Mouse (Mus musculus): ENCODE results near the gene Yipf4.
A peak's percentile ranks its signal among the peaks of the same experiment; 100 is the strongest.
"Not testable (repeated sequence)": the region's sequence is repeated elsewhere in the genome, so short reads cannot be mapped to it uniquely, and the experiment has no call there.

Yipf4 gene

DNA sequence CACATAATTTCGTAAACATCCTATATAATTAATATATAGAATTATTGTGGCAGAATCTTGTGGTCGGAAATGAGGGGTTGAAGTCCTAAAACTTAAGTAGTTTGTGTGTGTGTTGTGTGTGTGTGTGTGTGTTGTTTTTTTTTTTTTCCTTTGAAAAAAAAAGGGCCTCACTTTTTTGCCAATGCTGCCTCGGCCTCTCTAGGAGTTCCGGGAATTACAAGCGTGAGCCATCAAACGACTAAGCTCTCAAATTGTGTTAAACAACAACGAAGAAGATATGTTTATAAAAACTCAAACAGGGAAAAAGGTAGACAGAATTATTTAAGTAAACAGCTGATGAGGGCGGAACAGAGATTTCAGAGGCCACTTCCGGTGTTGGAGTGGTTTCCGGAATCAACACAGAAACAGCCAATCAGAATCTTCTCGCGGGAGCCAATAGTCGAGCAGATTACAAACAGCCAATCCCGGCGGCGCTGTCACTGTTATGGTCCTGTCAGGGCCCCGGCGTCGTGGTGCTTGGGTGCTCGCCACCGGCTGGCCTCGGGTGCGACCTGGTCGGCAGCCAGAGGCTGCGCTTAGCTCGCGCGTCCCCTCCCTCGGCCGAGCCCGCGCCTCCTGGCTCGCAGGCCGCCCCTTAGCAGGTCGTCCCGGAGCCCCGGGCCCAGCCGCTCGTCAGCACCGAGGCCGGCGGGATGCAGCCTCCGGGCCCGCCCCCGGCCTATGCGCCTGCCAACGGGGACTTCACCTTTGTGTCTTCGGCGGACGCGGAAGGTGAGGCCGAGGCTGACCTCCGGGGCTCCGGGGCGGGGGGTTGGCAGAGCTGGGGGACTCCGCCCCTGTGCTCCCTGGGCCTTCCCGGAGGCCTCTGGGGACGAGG is at the start of gene Yipf4:
Gene Yipf4, plus strand, starts transcription at position 470 of the 877 bp plus-strand sequence.
- peak; percentile 91 to 99 for DNase-seq (ENCODE audit: low spot score in 2 of 2)

DNA sequence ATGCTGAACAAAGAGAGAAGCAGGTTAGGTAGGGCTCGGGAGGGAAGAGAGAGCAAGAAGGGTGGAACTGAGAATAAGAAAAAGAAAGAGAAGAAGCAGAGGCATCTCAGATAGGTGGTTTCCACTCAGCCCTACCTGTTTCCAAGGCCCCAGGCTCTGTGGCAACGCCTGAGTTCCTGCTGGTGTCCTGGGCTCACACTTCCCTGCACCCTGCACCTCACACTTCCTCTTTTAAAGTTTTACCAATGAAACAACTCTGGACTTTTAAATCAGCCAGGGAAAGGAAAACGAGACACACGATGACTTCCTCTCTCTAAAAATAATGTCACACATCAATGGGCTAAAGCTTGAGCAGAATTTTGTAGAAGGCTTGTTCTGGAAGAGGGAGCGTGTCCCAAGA is 48.8 kb upstream of the Yipf4 start:
- DNase-seq (ENCODE audit: low spot score in 2 of 2), result no peak

DNA sequence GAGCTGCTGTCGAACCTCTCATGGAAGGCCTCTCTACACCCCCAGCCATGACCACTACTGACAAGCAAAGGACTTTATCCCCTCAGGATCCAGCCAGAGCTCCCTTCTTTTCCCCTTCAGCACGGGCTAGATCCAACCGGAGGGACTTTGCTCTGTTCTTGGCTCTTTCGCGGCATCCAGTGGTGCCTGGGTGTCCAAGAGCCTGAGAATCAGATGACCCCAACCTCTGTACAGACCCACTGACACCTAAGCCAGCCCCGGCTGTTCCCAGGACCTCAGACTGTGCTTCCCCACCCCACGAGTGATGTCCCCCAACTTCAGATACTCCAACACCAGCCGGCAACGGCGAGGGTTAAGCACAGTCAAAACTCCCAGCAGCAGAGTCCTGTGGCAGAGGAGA is 39.5 kb upstream of the Yipf4 start:
- DNase-seq (ENCODE audit: low spot score in 2 of 2), result no peak

DNA sequence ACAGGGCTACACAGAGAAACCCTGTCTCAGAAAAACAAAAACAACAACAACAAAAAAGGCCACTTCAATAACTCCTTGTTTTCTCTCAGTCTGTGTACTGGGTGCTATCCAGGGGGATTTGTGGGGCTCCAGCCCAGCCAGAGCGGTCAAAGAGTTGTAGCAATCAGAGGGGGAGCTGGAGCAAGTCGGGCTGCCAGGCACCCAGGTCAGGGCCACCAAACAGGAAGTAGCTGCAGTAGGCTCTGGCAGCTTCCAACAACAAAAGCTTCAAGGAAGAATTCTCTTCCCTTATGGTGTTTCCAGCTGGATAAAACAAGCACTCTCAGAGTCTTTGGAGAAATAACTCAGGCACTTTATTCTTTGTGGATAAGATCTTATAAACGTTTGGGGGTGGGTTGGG is 35.4 kb upstream of the Yipf4 start:
- DNase-seq (ENCODE audit: low spot score in 2 of 2), result no peak

DNA sequence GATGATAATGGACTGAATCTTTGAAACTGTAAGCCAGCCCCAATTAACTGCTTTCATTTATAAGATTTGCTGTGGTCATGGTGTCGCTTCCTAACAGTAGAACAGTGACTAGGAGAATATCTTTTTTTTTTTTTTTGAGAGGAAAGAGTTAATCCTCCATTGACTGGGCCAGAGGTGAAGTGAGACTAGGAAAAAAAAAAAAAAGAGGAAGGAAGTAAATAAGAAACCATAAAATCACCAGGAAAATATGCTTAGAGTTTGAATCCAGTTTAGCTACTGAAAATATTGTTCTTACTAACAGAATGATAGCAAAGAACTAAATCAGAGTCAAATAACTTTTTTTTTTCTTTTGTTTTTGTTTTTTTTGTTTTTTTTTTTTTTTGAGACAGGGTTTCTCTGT is 34.6 kb upstream of the Yipf4 start:
- DNase-seq (ENCODE audit: low spot score in 2 of 2), result no peak

DNA sequence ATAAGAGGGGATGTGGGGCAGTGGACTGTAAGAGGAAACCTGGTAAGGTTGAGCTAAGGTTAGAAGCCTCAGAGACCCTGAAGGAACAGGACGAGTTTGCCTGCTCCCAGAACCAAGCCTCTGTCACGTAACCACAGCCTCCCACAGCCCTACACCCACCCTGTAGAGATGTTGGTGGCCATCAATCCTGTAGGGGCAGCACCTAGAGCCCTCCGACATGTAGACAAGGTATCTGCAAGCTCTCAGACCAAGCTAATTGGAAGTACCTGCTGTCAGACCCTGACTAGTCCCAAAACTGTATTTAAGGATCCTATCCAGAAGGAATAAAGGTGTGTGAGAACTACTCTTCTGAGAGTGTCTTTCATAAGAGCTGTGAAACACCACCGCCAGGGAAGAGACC is 33.9 kb upstream of the Yipf4 start:
- DNase-seq (ENCODE audit: low spot score in 2 of 2), result no peak

DNA sequence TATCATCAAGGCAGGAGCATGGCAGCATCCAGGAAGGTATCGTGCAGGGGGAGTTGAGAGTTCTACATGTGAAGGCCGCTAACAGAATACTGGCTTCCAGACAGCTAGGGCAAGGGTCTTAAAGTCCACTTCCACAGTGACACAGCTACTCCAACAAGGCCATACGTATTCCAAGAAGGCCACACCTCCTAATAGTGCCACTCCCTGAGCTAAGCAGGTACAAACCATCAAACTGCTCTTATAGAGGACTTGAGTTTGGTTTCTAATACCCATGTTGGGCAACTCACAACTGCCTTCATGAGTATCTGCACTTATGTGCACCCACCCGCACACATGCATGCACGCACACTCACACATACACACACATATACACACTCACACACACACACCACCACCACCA is 32.5 kb upstream of the Yipf4 start:
- DNase-seq (ENCODE audit: low spot score in 2 of 2), result no peak

DNA sequence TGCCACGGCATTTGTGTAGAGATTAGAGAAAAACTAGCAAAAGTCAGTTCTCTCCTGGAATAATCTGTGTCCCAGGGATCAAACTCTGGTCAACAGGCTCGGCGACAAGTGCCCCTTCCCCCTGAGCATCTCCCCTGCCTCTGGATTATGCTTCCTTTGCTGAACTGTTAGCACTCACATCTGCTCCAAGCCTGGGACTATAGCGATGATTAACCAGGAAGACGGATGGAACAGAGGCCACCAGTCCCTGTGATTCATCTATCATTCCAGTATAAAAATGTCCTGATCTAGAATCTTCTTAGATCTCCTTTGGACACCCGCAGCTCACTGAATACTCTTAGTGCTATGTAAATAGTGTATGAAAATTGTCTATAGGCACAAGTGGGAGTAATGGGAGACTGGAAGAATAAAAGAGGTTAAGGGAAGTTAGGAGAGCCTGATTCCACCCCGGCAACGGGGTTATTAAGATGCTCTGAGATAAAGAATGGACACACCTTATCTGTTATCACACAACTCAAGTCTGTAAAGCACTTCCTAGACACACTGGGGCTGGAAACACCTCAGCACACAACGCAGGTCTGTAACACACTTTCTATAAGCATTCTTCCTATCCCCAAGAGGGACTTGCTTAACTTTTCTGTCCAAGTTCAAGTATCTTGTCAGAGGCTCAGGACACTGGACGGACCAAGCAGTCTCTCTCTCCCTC is 31.2 kb upstream of the Yipf4 start:
- no peak for DNase-seq (ENCODE audit: low spot score in 2 of 2)

DNA sequence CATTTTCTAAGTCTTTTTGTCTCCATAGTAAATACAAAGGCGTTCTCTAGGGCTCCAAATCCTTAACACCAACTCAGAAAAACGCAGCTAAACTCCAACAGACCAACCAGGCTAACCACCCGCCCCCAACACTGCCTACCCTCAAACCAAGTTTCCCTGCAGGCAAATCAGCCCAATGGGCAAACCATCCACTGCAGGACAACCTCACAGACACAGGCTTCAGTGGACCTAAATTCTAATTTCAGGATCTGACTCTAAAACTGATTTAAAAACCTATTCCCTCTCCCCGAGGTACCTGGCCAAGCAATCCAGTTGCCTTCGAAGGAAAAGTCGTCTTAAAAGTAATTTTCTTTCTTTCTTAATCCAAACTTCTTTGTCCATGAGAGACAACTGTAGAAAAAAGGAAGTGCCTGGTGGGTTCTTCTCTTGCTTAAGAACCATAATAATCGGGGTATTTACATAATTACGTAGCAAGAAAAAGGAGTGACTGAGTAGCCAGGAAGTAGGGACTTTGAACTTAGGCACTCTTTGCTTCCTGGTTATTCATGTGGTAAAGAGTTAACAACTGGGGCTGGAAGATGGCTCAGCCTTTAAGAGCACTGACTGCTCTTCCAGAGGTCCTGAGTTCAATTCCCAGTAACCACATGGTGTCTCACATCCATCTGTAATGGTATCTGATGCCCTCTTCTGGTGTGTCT is 30.4 kb upstream of the Yipf4 start, which contains the start of gene Nlrc4:
Gene Nlrc4, minus strand, starts transcription at position 432 of the 698 bp plus-strand sequence.
- no peak for DNase-seq (ENCODE audit: low spot score in 2 of 2)

DNA sequence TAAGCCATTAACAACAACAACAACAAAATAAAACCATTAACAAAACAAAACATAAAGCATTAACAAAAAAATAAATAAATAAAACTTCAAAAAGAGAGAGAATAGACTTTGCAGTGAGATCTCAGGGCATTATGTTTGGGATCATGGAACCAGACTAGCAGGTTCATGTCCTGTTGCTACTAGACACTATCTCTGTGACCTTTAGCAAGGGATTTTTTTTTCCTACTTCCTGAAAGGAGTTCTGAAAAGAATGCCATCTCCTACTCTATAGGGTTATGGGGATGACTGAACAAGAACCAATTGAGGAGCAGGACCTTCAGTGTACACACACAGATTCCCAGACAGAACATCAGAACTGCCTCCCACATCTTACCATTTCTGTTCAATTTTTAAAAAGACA is 25.8 kb upstream of the Yipf4 start:
- DNase-seq (ENCODE audit: low spot score in 2 of 2), result no peak

DNA sequence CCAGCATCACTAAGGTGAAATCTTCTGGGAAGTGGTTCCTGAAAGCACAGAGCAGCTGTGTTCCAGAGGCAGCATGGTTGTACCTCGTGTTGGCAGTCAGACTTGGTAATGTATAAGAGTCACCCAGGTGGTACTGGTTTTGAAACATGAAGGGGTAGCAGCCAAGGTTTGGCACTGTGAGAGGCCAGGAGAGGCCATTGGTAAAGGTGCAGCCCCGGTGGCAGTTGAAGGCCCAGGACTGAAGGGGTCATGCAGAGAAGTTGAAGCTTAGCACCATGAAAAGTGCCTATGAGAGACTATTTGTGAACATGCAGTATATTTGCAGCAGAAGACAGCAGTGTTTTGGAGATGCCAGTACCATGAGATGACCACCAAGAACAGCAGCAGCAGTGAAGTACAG is 21.3 kb upstream of the Yipf4 start:
- not testable (repeated sequence) for DNase-seq (ENCODE audit: low spot score in 2 of 2)

DNA sequence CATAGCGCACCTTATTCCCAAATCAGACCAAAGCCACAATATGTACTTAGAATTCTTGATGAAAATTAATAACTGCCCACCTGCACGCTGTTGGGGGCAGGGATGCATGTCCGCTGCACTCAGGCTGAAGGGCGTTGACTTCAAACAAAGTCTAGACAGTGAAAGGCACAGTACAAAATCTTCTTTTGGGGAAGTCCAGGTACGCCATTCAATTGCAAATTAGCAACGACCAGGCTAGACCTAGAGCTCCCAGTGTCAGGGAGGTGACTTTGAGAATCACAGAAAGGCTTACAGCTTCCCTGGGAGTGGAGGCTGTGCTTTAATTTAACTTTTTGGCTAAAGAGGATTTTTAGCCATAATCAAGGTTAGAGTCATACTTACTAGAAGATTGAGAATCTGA is 19.2 kb upstream of the Yipf4 start:
- not testable (repeated sequence) for DNase-seq (ENCODE audit: low spot score in 2 of 2)

DNA sequence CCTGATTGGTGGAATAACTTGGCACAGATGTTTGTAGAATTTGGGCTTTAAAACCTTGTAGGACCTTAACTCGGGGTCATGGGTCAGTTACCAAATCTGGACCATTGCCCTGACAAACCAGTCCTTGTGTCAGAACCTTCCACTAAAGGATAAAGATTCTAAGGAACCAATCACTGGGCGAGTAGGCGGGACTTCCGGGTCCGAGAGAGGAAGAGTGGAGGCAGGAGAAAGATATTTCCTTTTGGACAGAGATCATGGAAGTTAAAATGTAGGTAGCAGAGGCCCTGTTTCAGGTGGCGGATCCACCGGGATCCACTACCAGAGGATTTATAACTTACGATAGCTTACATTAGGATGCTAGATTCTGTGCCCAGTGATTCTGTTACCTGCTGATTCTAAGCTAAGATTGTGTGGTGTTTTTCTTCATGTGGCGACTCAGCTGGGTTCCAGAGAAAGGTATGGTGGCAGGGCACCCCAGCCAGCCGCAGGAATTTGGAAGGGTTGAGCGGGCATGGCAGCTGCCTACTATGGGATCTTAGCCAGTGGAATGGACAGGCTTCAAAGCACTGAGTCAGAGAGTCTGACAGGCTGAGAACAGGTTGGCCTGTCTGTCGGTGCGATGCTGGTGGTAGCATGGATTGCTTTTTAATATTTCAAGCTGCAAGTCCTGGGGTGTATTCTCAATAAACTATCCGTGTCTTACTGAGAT is 8.8 kb upstream of the Yipf4 start:
- no peak for DNase-seq (ENCODE audit: low spot score in 2 of 2)

DNA sequence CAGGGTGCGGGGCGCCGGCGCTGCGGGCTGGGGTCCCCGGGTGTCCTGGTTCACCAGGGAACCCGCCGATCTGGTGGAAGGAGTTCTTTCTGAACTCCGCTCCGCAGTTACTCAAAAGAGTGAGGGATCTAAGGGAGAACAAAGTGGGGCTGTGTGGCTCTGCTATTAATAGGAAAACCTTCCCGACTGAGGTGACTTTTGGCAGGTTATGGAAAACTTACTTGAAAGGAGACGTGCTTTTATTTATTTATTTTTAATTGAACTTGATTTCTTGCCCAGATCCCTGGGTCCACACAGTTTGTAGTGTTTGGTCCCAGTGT is 568 bp downstream of the Yipf4 start:
- DNase-seq (ENCODE audit: low spot score in 2 of 2), result no peak

DNA sequence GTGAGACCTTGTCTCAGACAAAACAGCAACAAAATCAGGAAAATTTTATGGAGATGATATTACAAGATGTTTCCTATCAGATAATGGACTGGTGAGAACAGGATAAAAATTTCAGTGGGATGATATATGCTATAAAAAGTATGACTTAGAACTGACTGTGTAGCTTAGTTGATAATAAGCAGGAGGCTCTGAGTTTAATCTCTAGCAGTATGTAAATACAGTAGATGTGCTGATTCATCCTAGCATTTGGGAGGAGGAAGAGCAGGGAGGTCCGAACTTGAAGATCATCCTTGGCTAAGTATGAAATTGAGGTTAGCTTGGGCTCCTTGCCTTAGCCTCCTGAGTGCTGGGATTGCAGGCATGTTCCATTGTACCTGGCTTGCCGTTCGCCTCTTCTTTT is 2.3 kb downstream of the Yipf4 start:
- no peak for DNase-seq (ENCODE audit: low spot score in 2 of 2)

DNA sequence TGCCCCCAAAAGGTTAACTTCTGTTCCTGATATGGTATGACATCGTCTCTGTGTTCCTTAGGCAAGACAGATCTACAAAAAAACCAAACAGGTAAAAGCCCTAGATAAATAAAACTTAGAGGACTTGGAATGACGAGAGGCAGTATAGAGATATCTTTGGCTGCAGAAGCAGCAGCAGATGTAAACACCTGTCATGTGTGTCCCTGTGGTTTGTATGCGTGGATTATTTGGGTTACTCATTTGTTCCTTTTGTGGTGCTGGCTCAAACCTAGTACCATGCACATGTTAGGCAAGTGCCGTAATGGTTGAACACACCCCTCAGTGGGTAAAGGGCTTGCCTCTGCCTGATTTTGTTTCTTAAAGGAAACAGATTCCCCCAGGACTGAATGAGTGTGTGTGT is 10.9 kb downstream of the Yipf4 start:
- DNase-seq (ENCODE audit: low spot score in 2 of 2), result no peak

DNA sequence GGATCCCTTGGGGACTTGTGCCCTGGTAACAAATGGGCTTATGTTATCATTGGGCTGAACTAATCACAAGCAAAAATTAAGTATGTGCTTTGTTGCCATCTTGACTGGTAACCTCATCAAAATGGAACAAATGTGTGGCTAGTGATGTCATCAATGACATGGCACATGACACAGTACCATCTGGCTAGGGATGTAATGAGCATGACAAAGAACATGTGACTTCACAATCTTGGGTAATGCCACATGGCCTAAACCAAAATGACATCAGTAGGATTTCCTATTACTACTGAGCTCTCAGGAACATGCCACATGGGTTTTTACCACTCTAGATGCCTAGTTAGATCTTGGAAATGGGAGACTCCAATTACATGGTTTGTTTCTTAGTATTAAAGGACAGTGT is 11.8 kb downstream of the Yipf4 start:
- DNase-seq (ENCODE audit: low spot score in 2 of 2), result no peak

DNA sequence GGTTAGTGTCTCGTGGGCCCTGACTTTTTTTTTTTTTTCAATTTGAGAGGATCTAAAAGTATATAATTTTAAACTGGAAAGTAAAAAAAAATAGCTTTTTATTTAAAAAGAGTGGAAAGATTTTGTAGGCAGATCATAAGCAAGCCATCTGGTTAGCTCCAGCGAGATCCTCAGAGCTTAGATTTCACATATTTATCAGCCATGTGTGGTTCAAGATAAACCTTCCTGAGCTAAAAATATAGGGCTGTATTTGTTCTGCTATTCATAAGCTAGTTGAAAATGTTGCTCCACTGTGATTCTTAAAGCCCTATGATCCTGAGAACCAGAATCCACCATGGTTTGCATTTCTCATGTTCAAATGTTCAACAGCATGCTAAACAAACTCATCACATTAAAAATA is 18.6 kb downstream of the Yipf4 start:
- DNase-seq (ENCODE audit: low spot score in 2 of 2), result peak; percentile 27 to 39

DNA sequence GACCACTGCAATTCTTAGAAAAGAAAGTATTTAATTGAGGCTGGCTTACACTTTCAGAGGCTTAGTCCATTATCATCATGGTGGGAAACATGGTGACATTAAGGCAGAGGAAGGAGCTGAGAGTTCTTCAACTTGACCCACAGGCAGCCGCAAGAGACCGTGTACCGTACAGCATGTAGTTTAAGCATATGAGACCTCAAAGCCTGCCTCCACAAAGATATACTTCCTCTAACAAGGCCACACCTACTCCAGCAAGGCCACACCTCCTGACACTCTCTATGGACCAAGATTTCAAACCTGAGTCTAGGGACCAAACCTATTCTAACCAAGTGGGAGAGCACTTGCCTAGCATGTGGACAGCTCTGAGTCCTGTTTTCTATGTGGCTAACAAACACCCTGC is 19.3 kb downstream of the Yipf4 start:
- DNase-seq (ENCODE audit: low spot score in 2 of 2), result no peak

DNA sequence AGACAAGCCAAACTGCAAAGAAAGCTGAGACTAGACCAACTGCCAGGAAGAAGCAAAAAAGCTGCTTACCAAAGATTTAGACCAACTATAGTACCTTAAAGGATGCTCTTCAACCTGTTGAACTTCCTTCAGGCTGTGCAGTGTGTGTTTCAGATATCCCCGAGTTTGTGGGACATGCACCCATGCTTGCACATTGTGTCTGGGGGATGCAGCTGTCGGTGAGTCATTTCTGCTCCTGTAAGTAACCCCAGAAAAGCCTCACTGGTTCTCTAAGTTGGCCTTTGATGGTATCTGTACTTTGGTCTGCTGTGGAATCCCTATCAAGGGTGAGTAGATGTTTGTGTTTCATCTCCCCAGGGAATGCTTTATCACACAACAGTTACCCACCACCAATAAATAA is 23.0 kb downstream of the Yipf4 start:
- no peak for DNase-seq (ENCODE audit: low spot score in 2 of 2)

DNA sequence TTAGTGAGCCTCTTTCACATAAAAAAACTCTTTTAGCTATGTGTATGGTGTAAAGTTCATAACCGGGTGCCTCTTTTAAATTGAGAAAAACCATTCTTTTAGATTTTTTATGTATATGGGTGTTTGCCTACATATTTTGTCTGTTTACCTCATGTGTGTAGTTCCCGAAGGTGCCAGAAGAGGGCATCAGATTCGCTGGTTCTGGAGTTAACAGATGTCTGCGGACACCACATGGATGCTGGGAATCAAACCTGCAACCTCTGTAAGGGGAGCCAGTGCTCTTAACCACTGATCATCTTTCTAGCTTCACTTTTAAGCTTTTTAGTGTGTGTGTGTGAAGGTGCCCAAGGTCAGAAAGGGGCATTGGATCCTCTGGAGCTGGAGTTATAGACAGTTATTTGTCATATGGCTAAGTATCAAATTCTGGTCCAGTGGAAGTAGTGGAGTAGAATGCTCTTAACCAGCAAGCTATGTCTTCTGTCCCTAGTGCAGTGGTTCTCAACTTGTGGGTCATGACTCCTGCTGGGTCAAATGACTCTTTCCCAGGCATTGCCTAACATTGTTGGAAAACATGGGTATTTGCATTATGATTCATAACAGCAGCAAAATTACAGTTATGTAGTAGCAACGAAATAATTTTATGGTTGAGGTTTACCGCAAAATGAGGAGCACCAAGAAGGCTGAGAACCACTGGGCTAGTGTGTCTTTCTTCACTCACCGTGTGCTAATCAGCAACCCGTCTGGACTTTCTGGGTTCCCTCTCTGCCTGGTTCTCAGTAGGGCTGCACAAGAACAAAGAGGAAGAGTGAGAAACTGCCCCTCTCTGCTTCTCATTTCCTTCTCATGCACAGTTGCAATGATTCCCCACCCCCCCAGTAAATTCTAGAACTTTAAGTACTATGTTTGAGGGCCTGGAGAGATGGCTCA is 33.8 kb downstream of the Yipf4 start:
- DNase-seq (ENCODE audit: low spot score in 2 of 2), result no peak
